Mouse (Mus musculus): ENCODE data around the gene Pbld2. TPM values are rescaled to one million over a fixed set of nuclear protein-coding genes. Genes with fewer than 3 reads are reported as not detected.

The Pbld2 gene
- polyA plus RNA-seq, 1 experiment: 3.0 TPM

DNA sequence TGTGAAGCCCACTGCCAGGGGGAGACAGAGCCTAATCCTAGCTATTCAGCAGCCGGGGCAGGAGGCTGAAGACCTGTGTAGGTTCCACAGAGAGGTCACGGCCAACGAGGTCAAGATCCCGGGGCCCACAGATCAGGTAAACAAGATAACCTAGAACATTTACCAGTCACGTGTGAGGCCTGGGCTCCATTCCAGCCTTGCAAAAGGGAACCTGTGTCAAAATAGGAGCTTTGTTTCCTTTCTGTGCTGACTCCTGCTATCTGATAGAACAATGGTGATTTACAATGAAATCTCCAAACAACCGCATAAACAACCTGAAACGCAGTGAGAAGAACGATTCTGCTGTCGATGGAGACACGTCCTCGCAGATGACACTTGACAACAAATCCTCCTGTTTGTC, 36.3 kb downstream of the Pbld2 start:
- no peak for DNase-seq (ENCODE audit: extremely low spot score in 1 of 2, low spot score in 1 of 2)

DNA sequence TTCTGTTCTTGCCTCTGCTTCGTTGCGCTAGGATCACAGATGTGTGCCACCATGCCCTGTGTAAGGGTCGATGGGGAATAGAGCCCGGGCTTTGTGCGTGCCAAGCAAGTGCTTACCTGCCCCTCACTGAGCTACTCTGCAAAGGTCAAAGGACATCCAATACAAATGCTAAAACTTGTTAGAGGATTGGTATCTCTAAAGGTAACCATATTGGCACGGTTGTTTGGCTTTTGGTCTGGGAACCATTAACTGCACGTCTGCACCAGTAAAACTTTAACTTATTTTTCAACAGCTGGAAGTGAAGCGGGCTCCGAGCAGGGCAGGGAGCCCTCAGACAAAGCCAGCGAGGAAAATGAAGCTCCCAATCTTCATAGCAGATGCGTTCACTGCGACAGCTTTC, 37.2 kb downstream of the Pbld2 start:
- DNase-seq (ENCODE audit: extremely low spot score in 1 of 2, low spot score in 1 of 2): no peak

DNA sequence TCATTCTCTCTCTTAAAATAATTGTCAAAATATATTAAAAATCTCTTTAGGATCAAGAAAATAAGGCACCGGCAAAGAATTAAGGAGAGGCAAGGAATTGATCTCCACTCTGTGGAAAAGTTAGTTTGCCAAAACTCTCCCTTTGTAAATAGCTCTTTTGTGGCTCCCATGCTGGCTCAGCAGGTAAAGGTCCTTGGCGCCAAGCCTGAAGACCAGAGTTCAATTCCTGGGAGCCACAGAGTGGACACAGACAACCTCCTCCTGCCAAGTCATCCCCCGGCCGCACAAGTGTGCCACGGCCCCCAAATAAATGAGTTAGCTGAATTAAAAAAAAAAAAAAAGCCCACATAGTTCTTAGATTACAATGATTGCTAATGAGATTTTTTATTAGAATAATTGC, 38.6 kb downstream of the Pbld2 start:
- DNase-seq (ENCODE audit: extremely low spot score in 1 of 2, low spot score in 1 of 2): no peak

DNA sequence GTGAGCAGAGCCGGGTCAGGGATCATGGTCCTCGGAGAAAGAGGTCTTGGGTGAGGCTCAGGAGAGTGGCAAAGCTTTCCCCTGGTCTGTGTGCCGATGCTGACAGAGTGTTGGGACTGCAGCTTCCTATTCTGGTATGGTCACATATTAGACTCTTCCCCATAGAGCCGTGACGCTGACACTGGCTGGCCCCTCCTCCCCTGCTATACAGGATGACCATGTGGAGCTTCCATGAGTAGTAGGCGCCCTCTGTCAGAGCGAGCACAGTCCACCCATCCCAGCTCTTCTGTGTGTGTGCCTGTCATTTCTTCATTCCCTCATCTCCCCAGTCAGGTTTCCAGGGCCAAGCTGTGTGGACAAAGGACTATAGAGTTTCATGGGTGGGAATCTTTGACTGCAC, 39.2 kb downstream of the Pbld2 start:
- no peak for DNase-seq (ENCODE audit: extremely low spot score in 1 of 2, low spot score in 1 of 2)

DNA sequence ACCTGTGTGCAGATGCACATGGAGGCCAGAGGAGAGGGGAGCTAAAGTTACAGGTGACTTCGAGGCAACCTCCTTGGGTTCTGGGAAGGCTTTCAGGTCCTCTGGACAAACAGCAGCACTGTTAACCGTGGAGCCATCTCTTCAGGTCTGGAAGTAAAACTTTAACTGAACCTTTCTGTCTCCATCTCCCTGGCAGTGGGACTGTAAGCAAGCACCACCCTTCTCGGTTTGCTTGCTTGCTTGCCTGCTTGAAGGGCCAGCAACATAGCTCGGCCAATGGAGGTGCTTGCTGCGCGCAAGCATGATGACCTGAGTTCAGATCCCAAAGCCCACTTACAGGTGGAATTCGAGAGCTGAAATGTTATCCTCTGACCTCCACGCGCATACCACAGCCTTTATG, 40.4 kb downstream of the Pbld2 start:
- no peak for DNase-seq (ENCODE audit: extremely low spot score in 1 of 2, low spot score in 1 of 2)

DNA sequence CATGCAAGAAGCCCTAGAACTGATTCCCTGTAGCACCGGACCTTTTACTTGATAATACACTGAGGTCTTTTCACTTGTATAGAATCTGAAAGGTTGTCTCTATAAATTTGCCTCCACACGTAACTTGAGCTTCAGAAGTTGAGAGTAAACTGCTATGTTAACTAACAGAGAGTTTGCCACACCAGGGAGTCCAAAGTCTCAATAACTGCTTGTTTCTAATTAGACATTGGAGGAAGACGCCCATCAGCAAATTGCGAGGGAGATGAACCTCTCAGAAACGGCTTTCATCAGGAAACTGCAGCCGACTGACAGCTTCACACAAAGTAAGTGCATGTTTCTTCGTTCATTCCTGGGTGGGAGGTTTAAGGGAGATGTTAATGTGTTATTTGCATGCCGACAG, 41.4 kb downstream of the Pbld2 start:
- no peak for DNase-seq (ENCODE audit: extremely low spot score in 1 of 2, low spot score in 1 of 2)

DNA sequence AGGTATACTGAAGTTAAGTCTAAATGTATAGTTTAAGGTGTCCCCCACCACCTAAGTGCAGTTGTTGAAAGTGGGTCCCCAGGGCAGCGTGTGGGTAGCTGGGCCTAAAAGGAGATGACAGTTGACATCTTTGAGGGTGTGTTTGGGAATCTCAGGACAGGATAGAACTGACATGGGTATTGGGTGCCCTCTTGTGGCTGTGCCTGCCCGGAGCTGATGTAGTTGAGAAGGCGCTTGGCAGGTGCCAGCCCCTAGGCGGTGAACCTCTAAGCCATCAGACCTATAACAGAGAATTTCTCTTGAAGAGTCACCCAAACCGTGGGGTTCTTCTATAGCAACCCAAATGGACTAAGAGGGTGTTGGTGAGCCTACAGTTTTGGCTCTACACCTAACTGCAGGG, 41.9 kb downstream of the Pbld2 start:
- DNase-seq (ENCODE audit: extremely low spot score in 1 of 2, low spot score in 1 of 2): peak; percentile 28 to 88

DNA sequence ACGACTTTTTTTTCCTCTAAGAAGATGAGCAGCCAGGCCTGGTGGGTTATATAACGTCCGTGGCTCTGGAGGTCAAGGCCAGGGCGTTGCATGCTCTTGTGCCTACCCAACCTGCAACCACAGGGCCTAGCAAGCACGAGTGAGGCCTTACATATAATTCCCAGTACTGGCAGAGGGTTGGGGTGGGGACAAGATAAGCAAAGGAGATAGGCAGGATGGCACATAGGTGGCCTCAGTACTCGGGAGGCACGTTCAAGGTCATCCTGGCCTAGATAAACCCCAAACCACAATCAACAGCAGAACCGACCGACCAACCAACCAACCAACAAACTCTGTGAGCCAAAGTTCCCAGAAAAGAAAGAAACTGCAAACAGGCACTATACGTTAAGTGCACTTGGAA, 62.2 kb downstream of the Pbld2 start:
- no peak for DNase-seq (ENCODE audit: extremely low spot score in 1 of 2, low spot score in 1 of 2)

DNA sequence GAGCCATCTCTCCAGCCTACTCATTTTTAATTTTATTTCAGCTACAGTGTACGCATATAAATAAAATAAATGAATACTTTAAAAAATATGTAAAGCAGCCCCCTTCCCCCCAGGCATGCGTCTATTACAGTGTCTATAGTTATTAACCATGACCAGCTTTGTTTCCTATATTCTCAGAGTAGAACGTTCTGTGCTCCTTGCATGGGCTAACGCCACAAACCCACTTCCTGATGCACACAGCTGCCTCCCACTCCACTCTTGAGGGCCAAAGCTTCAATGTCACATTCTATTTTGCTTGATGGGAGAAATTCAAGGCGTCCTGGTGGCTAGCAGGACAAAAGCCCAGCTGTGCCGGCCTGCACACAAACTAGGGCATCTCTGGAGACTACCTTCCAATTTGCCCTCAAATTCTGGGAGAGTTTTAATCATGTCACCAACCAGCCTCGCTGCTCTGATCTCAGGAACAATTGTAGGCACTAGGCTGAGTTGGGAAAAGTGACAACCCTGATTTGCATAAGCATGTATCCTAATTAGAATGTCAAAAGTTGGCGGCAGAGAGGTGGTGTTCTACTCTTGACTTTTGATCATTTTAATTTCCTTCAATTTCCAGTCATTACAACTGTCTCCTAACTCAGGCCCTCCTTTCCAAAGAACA, 65.1 kb downstream of the Pbld2 start:
- no peak for DNase-seq (ENCODE audit: extremely low spot score in 1 of 2, low spot score in 1 of 2)

DNA sequence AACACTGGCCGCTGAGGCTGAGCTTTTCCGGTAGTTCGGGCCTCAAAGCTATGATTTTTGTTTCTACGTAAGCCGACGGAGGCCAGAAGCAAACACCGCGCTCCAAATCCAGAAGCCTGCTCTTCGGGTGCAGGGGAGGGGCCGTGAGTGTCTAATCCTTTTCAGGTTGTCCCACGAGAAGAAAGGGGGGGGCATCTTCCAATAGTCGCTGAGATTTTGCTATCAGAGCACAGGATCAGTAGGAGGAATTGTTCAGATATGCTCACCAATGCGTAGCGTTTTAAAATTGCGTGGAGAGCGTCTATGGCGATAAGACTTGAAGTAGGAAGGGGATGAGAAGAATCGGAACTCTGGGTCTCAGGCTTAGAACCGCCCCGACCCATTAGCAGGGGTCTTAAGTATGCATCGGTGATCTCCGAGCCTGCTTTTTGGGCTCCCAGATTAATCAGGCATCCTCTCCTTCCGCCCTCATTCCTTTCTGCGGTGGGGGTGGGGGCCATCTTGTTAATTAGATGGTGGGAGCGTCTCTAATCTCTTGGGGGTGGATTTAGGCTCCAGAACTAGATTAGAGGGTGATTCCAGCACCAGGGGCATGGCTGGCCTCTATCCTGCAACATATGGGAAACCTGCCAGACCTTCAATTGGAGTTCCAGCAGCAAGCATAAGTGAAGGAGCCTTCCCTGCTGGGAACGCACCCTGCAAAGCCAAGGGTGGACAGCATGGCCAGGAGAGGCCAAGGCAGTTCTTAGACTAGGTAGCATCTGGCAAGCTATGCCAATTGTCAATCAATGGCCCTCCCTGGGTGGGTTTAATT, 65.8 kb downstream of the Pbld2 start:
- DNase-seq (ENCODE audit: extremely low spot score in 1 of 2, low spot score in 1 of 2): peak in 1 of 2 experiments; percentile 31

DNA sequence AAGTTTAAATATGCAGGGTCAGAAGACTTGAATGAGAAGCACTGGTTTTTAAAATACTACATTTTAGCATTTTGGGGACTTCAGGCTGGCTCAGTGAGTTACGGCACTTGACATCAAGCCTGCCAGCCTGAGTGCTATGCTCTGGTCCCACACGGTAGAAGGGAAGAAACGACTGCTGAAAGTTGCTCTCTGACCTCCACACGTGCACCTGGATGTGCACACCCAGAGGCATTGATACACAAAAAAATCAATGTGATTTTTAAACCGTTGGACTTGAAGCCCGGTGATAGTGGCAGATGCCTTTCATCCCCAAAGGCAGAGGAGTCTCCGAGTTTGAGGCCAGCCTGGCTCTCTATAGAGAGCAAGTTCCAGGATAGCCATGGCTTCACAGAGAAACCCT, 67.8 kb downstream of the Pbld2 start:
- no peak for DNase-seq (ENCODE audit: extremely low spot score in 1 of 2, low spot score in 1 of 2)

DNA sequence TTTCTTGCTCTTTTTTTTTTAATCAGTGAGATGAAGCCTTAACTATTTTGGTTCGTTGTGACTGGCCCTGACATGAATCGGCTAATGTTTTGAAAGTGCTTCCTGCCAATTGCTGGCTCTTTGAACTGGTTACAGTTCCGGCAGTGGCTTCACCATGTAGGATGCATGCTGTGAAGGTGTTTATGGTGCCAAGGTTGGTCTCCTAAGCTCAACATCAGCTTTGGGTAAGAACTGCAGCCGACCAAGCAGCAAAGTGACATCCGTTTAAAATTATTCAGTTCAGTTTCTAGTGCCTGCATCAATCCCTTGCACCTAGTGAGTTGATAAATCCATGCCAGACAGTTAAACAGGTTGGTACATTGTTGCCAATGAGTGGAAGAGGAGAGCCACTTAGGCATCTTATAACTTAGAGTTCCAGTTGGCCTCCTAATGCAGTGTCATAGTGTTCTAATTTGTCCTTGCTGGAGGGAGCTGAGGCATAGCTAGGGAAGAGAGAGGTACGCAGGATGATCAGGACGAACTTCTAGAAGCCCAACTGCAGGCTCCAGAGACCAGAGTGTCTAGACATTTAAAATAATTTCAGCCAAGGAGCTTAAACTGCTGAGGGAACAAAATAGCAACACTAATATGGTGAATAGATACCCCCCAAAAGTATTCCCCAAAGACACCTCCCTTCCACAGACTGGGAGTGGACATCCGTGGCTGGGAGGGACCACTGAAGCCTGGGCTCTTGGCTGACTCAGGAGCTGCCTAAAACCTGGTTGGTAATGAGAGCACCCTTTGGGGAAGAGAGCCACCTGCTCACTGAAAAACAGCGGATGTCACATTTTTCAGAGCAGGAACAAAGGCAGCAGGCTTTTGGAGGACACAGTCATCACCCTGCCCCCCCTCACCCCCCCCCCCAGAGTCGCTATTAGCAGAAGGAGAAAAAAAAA, 68.8 kb downstream of the Pbld2 start:
- no peak for DNase-seq (ENCODE audit: extremely low spot score in 1 of 2, low spot score in 1 of 2)

DNA sequence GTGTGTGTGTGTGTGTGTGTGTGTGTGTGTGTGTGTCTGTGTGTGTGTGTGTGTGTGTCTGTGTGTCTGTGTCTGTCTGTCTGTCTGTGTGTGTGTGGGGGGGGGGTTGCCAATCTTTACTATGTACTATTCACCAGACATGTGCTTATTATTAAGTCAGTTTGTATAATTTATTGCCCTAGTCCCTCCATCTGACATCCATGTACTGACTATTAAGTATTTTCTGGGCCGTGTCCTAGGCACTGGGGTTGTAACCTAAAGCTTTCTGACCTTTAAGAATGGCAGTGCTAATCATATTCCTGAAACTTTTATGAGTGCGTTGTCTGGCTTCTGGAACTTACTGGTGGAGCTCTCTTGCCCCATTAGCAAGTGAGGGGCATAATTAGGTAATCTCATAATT, 72.6 kb downstream of the Pbld2 start:
- DNase-seq (ENCODE audit: extremely low spot score in 1 of 2, low spot score in 1 of 2): no peak

DNA sequence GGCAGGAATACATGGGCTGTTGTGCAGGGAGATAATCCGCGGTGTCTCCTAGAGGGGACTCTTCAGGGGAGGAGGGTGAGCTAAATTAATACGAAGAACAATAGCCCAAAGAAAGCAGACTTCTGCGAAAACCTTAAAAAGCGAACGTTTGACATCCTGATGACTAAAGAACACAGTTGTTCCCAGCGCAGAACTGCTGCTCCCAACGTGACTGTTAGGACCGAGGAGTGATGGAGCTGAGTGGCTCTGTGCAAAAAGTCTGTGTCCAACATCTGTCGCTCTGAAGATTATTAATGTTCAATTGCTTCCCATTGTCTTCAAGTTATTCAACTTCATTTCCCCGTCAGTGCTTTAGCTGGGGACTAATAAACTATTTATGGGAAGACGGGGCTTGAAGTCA, 74.1 kb downstream of the Pbld2 start:
- DNase-seq (ENCODE audit: extremely low spot score in 1 of 2, low spot score in 1 of 2): no peak

DNA sequence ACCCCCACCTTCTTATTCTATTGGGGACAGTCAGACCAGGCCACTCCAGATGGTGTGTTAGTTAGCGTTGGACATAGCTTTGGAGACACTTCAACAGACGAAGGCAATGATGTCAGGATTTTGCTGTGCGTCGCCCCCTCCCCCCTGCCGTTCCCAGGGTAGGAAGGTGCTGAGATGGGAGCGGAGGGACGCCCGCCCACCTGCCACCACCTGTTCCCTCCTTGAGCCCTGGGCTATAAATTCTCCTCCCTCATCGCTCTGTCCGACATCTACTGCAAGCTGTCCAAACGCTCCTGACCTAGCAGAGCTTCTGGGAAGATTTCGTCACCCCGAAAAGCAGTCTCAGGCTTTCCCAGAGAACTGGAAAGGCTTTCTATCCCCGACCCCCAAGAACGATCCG, 75.4 kb downstream of the Pbld2 start, which contains the start of gene Atoh7:
Gene Atoh7, plus strand, starts transcription at position 131 of the 400 bp plus-strand sequence.
- DNase-seq (ENCODE audit: extremely low spot score in 1 of 2, low spot score in 1 of 2): peak; percentile 37 to 62

DNA sequence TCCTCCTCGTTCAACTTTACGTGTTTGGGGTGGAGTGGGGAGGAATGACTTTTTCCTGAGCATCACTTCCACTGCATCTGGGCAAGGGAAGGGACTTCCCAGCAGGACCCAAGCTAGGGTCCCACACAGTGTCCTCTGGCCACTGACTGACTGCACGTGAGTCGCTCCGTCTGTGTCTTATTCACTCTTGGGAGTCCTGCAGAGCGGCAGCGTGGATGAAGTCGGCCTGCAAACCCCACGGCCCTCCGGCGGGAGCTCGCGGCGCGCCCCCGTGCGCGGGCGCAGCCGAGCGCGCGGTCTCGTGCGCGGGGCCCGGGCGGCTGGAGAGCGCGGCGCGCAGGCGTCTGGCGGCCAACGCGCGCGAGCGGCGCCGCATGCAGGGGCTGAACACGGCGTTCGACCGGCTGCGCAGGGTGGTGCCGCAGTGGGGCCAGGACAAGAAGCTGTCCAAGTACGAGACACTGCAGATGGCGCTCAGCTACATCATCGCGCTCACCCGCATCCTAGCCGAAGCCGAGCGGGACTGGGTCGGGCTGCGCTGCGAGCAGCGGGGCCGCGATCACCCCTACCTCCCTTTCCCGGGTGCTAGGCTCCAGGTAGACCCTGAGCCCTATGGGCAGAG, 75.9 kb downstream of the Pbld2 start:
- peak in 1 of 2 experiments; percentile 77 for DNase-seq (ENCODE audit: extremely low spot score in 1 of 2, low spot score in 1 of 2)

DNA sequence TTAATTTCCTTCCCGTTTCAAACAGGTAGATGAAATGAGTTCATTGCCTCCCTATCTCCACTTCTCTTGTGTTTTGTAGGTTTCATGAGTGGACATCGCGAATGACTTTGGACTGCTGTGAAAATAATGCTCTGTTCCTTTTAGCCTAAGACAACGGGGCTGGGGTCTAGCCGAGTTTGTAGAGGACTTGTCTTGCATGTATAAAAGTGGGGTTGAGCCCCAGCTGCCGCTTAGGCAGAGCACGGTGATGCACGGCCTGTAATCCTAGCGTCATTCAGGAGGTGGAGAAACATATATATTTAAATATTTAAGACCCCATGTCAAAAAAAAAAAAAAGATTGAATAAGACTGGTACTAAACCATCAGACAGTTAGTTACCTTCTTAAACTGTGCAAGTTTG, 76.5 kb downstream of the Pbld2 start:
- no peak for DNase-seq (ENCODE audit: extremely low spot score in 1 of 2, low spot score in 1 of 2)
